Mouse (Mus musculus) adipocyte (in vitro differentiated cells): ENCODE results near the gene S100z.

Source experiments
- DNase-seq: peaks from one replicate; pipeline ENCODE4 v3.0.0-alpha.2; 2016; ENCODE audit warnings: low spot score

Gene S100z

DNA sequence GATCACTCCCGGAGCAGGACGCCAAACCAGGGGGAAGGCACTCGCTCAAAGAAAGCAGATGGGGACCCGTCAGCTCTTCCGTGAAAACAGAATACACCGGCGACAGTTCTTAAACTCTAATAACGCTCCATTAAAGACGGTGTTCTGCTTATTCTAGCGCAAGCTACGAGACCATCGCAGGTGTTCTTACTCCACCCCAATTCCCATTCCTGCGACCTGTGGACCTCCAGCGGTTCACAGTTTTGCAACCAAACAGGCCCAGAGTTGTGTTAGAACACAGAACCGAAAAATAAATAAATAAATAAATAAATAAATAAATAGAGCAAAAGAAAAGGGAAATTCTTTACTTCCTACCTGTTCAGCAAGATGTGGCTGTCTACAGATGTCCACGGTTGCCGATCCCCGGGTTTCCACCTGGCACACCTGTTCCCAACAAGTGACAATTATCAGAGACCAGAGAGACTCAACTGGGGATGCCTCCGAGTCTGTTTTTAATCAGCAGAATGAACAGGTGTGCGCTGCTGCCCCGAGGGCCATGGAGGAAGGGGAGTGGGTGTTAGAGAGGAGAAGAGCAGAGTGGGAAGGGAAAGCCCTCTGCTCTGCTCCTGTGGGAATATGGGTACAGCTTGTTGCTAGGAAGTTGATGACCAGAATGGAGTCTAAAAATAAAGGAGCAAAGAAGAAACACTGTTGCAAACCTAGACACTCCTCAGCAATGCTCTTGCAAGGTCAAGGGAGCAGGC is at the start of gene S100z:
TSS of gene S100z (minus strand) at position 51 of the 743 bp plus-strand sequence.
- DNase-seq, result no peak

DNA sequence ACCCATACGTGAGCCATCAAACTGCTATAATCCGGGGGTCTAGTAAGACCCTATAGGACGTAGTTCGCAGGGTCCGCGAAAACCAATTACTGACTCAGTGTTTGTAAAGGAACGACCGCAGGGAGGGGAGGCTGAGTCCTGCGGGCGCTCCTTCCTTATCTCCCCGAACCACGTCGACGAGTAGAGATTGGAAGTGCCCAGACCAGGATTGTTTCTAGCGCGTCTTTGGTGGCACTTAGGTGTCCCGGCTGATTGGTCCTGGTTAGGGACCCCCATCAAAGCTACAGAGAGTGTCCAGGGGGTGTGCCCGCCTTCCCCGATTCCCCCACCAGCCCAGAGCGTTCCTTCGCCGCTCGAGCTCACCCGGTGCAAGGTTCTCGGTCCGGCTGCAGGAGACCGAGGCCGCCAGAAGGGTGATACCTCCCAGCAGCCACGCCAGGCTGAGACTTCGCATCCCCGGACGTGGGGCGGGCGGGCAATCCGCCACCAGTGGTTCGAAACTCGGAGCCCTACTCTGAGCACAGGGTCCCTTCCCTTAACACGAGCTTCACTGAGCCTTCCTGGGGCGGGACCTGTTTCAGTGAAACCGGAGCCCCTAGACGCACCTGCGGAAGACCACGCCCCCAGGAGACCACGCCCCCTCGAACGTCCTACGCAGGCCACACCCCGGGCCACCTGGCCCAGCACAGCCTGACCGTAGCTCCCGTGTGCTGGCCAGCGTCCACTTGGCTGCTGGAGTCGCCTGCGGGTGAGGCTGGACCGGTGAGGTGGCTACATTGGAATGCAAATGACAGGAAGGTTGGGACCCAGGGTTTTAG is 46.4 kb upstream of the S100z start, which contains the start of gene F2rl1:
TSS of gene F2rl1 (minus strand) at position 554 of the 818 bp plus-strand sequence.
- DNase-seq, result no peak

DNA sequence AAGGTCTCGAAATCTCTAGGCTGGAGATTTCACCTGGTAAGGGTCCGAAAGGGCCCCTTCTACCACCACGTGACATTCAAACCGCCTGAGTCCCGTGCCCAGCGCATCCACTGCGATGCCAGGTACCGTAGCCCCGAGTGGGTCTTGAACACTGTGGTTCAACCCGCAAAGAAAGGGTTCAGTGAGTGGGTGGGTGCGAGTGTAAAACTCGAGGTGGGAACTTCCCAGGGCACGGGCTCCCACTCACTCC is 45.8 kb upstream of the S100z start:
- no peak for DNase-seq

DNA sequence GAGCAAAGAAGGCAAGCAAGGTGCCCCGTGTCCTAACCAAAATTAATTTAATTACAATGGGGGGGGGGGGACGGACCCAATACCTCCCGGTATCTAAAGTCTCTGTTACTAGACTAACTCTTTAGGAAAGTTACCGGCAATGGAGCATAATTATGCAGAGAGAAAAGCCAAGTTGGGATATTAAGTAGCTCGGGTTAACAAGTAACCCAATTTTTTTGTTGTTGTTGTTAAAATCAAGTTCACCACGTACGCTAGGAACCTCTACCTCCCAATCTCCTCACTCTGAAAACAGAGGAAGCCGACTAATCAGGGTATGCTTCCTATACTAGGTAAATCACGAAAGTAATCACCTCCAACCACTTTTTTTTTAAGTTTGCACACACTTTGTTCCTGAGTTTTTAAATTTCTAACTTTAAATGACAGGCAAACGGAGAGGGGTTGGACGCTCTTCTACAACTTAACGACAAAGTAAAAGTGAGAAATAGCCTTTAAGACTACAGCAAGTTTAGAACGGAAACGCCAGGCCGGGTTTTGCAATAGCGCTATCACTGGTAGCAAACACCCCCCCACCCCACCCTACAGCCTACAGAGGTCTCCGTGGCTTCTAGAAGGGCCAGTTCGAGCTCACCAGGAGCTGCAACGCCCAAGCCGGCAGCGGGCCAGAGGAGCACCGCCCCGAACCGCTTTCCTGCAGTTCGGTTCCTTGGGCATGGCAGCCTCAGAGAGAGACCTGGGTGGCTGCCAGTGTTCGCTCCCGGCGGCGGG is 45.3 kb upstream of the S100z start:
- DNase-seq, result no peak

DNA sequence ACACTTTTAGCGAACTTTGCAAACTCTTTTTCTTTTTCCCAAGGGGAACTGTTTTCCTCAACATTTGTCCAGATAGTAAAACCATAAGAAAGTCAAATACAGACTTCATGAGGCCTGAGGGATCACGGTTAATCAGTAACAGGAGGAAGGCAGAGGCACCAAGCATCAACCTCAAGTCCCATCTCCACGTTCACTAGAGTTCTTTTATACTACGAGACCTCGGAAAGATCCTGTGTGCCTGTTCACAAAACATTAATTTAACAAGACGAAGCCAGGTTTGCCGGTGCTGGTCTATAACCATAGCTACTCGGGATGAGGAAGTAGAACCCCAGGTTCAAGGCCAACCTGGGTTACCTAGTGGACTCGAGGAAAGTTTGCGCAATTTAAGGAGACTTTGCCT is 43.7 kb upstream of the S100z start:
- no peak for DNase-seq

DNA sequence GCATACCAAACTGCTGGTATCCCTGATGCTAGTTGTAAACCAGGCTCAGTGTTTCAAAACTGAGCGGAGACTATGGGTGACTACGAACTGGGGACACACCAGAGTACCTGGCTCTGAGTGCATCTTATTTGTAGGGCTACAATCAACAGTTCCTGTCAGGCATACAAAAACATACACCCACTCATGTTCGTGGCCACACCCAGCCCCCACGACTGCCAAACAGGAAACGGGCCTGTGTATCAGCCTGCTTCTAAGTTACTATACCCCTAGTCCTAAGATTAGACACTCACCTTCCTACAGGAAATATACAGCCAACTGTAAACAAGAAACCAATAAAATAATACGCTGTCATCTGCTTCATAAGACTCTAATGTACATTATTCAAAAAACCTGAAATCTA is 42.5 kb upstream of the S100z start:
- no peak for DNase-seq

DNA sequence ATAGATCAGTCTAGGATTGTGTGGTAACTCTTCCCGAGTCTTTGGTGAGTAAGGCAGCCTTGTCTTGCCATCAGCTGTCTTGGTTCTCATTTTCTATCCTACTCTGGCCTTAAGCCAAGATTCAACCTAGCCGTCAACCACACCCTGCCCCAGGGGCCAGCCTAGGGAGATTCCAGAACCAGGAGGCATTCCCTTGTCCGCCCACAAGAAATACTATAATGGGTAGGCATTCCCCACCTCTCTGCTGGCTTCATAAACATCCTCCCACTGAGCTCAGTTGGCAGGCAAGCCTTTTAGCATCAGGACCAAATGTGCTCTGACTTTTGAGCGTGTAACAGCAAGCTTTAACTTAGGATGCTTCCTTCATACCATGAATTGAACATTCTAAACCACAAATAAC is 36.2 kb upstream of the S100z start:
- DNase-seq, result no peak

DNA sequence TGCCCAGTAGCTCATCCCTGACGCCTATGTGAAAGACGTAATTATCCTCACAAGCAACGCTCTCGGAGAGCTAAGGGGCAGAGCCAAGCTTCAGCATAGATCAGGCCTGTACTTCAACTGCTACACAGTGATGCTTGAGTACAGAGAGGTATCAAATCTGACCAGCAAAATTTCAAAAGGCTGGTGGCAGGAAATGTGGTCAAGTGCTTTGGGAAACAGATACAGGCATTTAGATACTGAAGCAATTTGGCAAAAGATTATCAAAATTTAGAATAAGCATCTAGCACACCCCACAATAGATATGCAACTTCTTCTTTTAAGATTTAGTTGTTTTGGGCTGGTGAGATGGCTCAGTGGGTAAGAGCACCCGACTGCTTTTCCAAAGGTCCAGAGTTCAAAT is 31.5 kb upstream of the S100z start:
- no peak for DNase-seq

DNA sequence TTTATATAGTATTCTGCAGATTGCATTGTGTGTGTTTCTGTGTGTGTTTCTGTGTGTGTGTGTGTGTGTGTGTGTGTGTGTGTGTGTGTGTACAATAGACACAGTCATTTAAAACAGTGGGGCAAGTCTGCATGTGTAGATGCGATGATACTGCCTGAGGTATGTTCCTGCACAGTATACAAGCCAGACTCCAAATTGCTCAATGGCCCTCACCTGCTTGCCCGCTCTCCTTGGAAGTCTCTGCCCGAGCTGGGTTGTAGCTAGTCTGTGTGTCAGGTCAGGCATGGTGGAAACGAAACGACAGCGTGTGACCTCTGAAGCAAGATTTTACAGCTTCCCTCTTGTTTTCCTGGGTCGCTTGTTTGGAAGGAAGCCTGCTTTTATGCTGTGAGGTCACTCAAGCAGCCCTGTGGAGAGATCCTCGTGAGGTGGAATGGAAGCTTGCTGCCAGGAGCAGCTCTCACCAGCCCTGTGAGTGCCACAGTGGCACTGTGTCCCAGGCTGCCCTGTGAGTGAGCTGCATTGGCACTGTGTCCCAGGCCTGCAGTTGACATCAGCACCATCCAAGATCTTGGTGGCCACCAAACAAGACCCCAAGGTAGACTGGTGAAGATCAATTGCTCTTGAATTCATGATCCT is 24.9 kb upstream of the S100z start:
- DNase-seq, result no peak

DNA sequence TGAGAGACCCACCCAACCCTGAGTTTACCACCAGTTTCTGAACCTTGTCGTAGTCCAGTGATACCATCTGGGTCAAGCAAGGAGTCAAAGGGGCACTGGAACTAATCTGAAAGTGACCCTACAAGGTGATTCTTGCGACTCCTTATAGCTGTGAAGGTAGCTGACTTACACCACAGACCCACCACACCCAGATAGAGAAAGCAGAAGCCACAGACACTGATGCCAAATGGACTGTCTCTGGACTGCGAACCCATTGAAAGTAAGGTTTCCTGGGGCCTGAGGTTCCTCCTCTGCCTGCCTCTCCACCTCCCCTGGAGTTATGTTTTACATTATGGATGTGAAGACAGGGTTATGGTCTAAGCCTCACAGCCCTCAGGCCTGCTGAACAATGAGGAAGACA is 18.1 kb upstream of the S100z start:
- DNase-seq, result no peak

DNA sequence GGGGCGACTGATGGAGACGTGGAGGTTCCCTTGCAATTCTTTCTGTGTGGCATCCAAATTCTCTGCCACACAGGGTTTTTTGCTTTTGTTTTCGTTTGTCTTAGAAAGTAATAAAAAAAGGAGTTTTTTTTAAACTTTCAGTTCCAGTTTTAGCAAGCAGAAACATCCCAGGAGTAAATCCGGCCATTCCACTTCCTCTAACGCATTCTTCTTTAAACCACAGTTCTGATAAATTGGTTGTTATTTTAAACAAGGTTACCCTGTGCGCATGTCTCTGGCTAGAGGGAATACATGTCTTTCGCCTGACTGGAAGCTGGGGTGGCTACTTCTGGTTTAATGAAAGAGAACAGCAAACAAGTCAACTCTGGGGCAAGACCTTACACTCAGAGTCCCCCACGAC is 16.3 kb upstream of the S100z start:
- DNase-seq, result no peak

DNA sequence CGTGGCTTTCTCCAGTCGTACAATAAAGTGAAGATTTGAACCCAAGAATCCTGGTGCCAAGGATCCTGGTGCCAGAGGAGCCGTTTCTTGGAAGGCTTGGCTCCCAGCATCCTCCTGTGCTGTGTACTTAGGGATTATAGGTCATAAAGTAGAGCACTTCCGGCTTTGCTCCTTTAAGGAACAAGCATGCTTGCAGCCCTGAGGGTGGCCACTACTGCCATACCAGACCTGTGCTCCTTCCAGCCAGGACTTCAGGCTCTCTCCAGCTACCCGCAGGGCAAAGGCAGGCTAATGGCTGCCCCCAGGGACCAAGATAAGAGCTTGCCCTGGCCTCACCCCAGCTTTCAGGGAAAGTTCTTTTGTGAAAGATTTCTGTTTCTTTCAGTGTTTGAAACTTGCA is 14.8 kb upstream of the S100z start:
- DNase-seq, result peak; percentile 33

DNA sequence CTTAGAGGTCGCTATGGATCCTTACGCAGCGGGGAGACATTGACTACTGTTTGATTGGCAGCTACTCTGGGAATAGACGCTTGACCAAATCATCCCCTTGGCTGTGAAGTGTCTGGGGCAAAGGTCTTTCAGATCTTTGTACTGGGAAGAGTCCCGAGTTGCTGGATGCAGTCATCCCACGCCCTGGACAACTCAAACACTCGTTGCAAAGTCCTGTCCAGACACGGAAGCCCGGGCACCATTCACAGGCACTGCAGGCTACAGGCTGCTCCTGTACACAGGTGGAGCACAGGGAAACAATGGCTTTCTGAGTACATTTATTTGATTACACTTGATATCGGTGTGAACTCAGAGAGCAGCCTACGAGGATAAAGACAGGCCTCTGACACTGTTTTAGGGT is 12.8 kb upstream of the S100z start:
- DNase-seq, result no peak

DNA sequence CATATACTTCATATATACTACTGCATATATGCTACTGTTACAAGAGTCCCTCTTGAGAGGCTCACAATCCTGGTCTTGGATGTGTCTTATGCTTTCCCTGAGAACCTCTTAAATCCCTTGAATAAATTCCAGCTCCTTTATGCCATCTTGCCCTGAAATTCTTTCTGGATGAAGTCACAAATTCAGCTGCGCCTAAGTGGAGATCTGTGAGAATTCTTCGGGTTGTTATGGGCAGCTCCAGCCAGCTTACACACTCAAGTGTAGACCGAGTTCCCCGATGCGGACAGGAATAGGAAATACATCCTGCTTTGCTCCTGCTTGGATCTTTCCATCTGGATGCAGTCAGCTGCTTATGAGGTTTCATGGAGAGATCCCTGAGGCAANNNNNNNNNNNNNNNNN is 6.1 kb upstream of the S100z start:
- no peak for DNase-seq

DNA sequence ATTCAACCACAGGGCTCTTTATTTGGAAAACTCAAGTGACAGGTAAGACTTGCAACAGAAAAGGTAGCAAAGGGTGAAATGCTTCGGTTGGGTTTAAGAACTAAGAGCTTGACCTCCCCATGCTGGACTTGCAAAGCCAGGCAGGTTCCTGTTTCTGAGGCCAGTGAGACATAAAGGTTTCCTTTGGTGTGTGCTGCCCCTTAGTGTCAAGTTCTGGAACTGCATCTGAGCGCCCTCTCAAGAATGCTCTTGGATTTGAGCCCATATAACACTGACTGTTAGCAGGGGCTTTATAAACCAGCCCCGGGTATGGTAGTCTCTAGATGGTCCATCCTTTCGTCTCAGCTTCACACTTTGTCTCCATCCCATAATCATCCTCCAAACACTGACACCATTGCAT is 2.9 kb upstream of the S100z start:
- peak; percentile 77 for DNase-seq

DNA sequence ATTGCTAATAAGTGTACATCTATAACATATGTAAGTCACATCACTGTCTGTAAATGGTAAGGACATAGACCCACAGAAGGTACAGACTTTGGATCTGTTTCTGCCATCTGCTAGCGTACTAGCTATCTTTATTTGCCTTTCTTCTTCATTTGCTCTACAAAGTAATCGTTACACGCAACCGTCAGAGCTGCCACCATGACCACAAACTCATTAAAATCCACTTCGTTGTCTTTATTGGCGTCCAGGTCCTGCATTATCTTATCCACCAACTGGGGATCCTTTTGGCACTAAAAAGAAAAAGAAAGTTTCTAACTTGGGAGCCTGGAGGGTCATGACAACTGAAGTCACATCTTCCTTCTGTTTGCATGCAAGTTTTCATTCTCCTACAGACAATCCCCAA is 1.3 kb downstream of the S100z start:
- DNase-seq, result no peak

DNA sequence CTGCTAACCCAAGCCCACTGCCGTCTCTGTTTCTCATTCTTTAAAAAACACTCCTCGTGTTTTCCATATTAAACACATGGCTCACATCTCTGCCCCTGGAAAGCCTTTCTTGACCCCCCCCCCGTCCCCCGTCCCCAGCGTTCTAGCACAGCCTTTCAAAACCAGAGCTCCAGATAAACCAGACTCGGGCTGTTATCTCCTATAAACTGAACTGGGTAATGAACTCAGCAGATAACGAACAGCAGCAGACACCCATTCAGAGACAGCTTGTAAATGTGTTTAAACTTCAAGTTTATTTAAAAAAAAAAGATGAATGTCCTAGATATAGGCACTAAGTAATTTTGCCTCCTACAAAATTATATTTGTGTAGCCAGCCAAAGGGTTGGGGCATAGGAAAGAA is 3.4 kb downstream of the S100z start:
- no peak for DNase-seq

DNA sequence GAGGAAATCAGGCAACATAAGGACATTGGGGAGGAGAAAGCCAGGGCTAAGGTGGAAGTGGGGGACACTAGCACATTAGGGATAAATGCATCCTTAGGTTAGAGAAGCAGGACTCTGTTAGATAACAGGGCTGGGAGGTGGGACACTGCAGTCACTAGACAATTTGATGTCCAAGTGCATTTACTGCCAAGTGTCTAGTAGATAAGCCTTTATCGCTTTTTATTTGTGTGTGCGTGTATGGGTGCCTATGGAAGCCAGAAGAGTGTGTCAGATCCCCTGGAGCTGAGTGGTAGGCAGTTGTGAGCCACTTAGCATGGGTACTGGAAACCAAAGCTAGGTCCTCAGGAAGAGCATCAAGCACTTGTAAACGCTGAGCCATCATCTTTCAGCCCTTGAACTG is 4.2 kb downstream of the S100z start:
- no peak for DNase-seq

DNA sequence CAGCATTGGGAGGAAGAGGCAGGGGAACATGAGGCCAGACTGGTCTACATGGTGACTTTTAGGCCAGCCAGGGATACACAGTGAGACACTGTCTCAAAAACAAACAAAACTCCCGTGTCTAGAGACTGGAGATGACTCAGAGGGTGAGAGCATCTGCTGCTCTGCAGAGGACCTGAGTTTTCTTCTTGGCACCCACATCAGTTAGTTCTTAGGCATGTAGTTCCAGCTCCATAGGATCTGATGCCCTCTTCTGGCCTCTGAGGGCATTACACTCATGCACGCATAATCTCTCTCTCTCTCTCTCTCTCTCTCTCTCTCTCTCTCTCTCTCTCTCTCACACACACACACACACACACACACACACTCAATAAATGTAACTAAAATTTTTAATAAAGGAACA is 7.6 kb downstream of the S100z start:
- no peak for DNase-seq

DNA sequence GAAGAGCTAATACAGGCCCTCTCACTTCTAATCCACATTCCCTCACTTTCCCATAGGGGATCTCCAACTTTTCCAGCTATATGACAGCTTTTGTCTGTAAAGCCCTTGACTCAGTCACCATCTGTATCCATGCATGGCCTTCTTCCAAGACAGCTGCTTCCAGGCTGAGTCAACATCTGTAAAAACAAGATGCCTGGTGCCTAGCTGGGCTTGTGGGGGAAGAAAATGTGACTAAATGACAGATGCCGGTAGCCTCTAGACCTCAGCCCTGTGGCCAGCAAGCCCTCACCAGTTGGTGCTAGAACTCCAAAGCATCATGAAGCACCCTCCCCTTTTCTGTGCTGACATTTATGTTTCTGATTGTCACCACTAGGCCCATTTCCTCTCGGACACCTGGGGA is 27.0 kb downstream of the S100z start:
- DNase-seq, result peak; percentile 21

DNA sequence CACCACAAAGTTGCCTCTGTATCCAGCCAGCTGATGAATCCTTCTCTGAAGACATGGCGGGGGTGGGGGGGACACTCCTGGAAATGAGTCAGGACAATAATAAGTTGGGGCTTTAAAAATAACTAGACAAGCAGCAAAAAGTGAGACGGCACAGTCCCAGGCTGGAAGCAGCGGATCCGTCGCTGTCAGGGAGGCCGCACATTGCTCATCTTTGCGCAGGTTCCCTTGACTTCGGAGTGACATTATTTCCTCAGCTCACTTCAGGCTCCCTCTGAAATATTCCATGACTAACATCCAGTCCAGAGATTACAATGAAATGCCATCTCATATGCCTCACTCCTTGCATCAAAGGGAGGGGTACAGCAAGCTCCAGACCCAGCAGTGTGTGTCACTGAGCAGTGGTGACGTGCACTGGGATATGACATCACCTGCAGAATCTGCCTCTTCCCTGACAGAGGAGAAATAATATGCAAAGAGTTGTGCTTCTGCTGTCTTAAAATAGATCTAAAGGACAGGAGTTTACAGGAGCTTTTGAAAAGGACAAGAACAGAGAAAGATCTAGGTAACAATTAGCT is 27.8 kb downstream of the S100z start:
- no peak for DNase-seq

DNA sequence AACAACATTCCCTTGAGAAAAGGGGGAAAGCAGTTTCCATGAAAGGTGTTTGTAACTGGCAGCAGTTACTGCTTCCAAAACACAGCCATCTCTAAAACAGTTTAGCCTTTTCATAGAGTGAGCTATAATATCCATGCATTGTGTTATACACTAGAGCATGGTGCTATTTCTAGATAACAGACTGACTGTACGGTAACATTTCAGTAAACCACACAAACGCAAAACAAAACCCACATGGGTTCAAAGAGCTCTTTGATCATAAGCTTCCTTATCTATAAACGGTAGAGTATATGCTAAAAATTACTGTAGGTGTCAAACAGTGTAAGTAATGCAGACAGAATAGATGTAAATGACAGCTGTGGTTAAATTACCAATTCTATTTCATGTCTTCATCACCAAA is 28.8 kb downstream of the S100z start:
- DNase-seq, result no peak
